Mouse (Mus musculus) heart, embryonic 12.5 days (tissue): ENCODE data around the gene Ppp2r1b. TPM values are rescaled to one million over a fixed set of nuclear protein-coding genes. Genes with fewer than 3 reads are reported as not detected.

Experiments used
- ATAC-seq: fragments of 200-750 bp; cut with Nextera tagmentation; 2 replicates; pipeline ENCODE4 v1.8.0; 2017; ENCODE audit warnings: moderate TSS enrichment, moderate library complexity; ENCODE audit not compliant: insufficient number of reproducible peaks, low FRiP score
- H3K27ac ChIP-seq: fragments of 300-500 bp; sonication (generic); 2 replicates; pipeline ENCODE4 v1.5.1; 2016; ENCODE audit warnings: mild to moderate bottlenecking, moderate library complexity; ENCODE audit not compliant: poor library complexity, severe bottlenecking
- H3K27me3 ChIP-seq: fragments of 300-500 bp; sonication (generic); replicated peaks from 2 replicates; pipeline ENCODE4 v1.6.1; 2016; ENCODE audit warnings: mild to moderate bottlenecking, moderate library complexity
- H3K36me3 ChIP-seq: fragments of 300-500 bp; sonication (generic); 2 replicates; pipeline ENCODE4 v1.6.1; 2016; ENCODE audit warnings: mild to moderate bottlenecking, moderate library complexity
- H3K4me1 ChIP-seq: fragments of 300-500 bp; sonication (generic); replicated peaks from 2 replicates; pipeline ENCODE4 v1.6.1; 2016; ENCODE audit warnings: mild to moderate bottlenecking
- H3K4me2 ChIP-seq: fragments of 300-500 bp; sonication (generic); 2 replicates; pipeline ENCODE4 v1.6.1; 2016; ENCODE audit warnings: mild to moderate bottlenecking, moderate library complexity
- H3K4me3 ChIP-seq: fragments of 300-500 bp; sonication (generic); 2 replicates; pipeline ENCODE4 v1.5.1; 2016; ENCODE audit warnings: mild to moderate bottlenecking
- H3K9ac ChIP-seq: fragments of 300-500 bp; sonication (generic); 2 replicates; pipeline ENCODE4 v1.6.1; 2016; ENCODE audit warnings: mild to moderate bottlenecking, moderate library complexity
- H3K9me3 ChIP-seq: fragments of 300-500 bp; sonication (generic); replicated peaks from 2 replicates; pipeline ENCODE4 v1.6.1; 2016; ENCODE audit warnings: mild to moderate bottlenecking, moderate library complexity
- WGBS: fragments of 180-500 bp; shearing (Covaris S2); methylation state at CpG from one replicate; pipeline ENCODE4 v1.1.7; 2016; 5-methylcytosine and 5-hydroxymethylcytosine counted together
- polyA plus RNA-seq: library from polyadenylated mRNA; unstranded; fragments of >200 nt; fragmentation: Nextera tagmentation; extraction: Ambion mirVana; gene quantifications from 2 replicates; pipeline ENCODE4 v1.2.1, GENCODE M21; 2016

The Ppp2r1b gene
- polyA plus RNA-seq, 1 experiment from 2014 or later, result 62.1 TPM

GRCm38 (mm10) chr9:50920933-50921895 lies 76.1 kb downstream of the Ppp2r1b start:
- Histone ChIP-seq H3K4me1 (peaks cover 16% of the 10 kb centered on the region), H3K4me2 (no peak overlapping the region), H3K27ac (no peak overlapping the region), H3K36me3 (no peaks in the 10 kb centered on the region), H3K9ac (no peak overlapping the region), H3K9me3 (no peaks in the 10 kb centered on the region), H3K27me3 (no peaks in the 10 kb centered on the region), H3K4me3 (no peak overlapping the region)
- 64% methylated on average over 3 of the region's 3 CpGs for WGBS
- no peak for ATAC-seq

GRCm38 (mm10) chr9:50922363-50923153 lies 77.5 kb downstream of the Ppp2r1b start:
- Histone ChIP-seq H3K36me3 (peaks cover 1% of the 10 kb centered on the region), H3K4me1 (peaks cover 16% of the 10 kb centered on the region), H3K27me3 (no peaks in the 10 kb centered on the region), H3K4me3 (no peak overlapping the region), H3K4me2 (no peak overlapping the region), H3K27ac (no peak overlapping the region), H3K9me3 (no peaks in the 10 kb centered on the region), H3K9ac (no peak overlapping the region)
- 62% methylated on average over 5 of the region's 5 CpGs for WGBS
- no peak for ATAC-seq

GRCm38 (mm10) chr9:50924454-50924853 lies 79.4 kb downstream of the Ppp2r1b start:
- Histone ChIP-seq H3K4me2 (no peak overlapping the region), H3K9me3 (no peaks in the 10 kb centered on the region; the same call in 1 of the 2 replicates), H3K27ac (no peak overlapping the region), H3K4me3 (no peak overlapping the region), H3K9ac (no peak overlapping the region), H3K36me3 (peaks cover 10% of the 10 kb centered on the region), H3K27me3 (no peaks in the 10 kb centered on the region), H3K4me1 (peaks cover 16% of the 10 kb centered on the region)
- ATAC-seq, result no peak

GRCm38 (mm10) chr9:50925801-50926200 lies 80.7 kb downstream of the Ppp2r1b start:
- H3K9me3 ChIP-seq, result no peaks in the 10 kb centered on the region; the same call in 1 of the 2 replicates
- no peak overlapping the region for H3K9ac ChIP-seq
- no peak overlapping the region for H3K4me3 ChIP-seq
- ATAC-seq, result no peak
- H3K27ac ChIP-seq, result peak overlapping the region; percentile 16; the same call in 1 of the 2 replicates
- peaks cover 17% of the 10 kb centered on the region for H3K36me3 ChIP-seq
- H3K27me3 ChIP-seq, result no peaks in the 10 kb centered on the region
- no peak overlapping the region for H3K4me2 ChIP-seq
- peaks cover 14% of the 10 kb centered on the region for H3K4me1 ChIP-seq
- 31% methylated on average over 4 of the region's 4 CpGs for WGBS

- ATAC-seq, result no peak
- H3K4me2 ChIP-seq, result no peak overlapping the region
- peaks cover 5% of the 10 kb centered on the region for H3K4me1 ChIP-seq
- no peaks in the 10 kb centered on the region; the same call in 1 of the 2 replicates for H3K9me3 ChIP-seq
- H3K27ac ChIP-seq, result no peak overlapping the region
- H3K36me3 ChIP-seq, result peaks cover 30% of the 10 kb centered on the region
- H3K4me3 ChIP-seq, result no peak overlapping the region
- H3K27me3 ChIP-seq, result no peaks in the 10 kb centered on the region
- H3K9ac ChIP-seq, result no peak overlapping the region
Measured at GRCm38 (mm10) chr9:50929986-50930385, 84.9 kb downstream of the Ppp2r1b start.

- H3K9me3 ChIP-seq, result no peaks in the 10 kb centered on the region
- H3K27me3 ChIP-seq, result no peaks in the 10 kb centered on the region
- H3K9ac ChIP-seq, result no peak overlapping the region
- ATAC-seq, result no peak
- 86% methylated on average over 3 of the region's 3 CpGs for WGBS
- H3K27ac ChIP-seq, result no peak overlapping the region
- H3K4me2 ChIP-seq, result no peak overlapping the region
- H3K4me1 ChIP-seq, result no peaks in the 10 kb centered on the region
- no peak overlapping the region for H3K4me3 ChIP-seq
- no peaks in the 10 kb centered on the region for H3K36me3 ChIP-seq
Measured at GRCm38 (mm10) chr9:50941804-50942401, 96.8 kb downstream of the Ppp2r1b start.

- no peak for ATAC-seq
- no peaks in the 10 kb centered on the region for H3K36me3 ChIP-seq
- H3K4me2 ChIP-seq, result no peak overlapping the region
- no peak overlapping the region for H3K9ac ChIP-seq
- H3K4me1 ChIP-seq, result no peaks in the 10 kb centered on the region
- no peaks in the 10 kb centered on the region for H3K27me3 ChIP-seq
- no peak overlapping the region for H3K27ac ChIP-seq
- H3K9me3 ChIP-seq, result no peaks in the 10 kb centered on the region
- H3K4me3 ChIP-seq, result no peak overlapping the region
- WGBS, result 95% methylated on average over 2 of the region's 2 CpGs
Measured at GRCm38 (mm10) chr9:50942711-50943110, 97.6 kb downstream of the Ppp2r1b start.

Other genes with a start within 250 kb of the Ppp2r1b start
- gene Sdhd, start 241.5 kb upstream of the Ppp2r1b start, polyA plus RNA-seq, result 570 and 575 TPM in 2 replicates
- 290 and 305 TPM in 2 replicates for gene Timm8b, start 241.4 kb upstream of the Ppp2r1b start, polyA plus RNA-seq
- 2.5 and 3.0 TPM in 2 replicates for gene Pih1d2, start 228.0 kb upstream of the Ppp2r1b start, polyA plus RNA-seq
- 20.4 and 21.0 TPM in 2 replicates for gene Nkapd1, start 227.8 kb upstream of the Ppp2r1b start, polyA plus RNA-seq
- 138 and 147 TPM in 2 replicates for gene Dlat, start 185.5 kb upstream of the Ppp2r1b start, polyA plus RNA-seq
- 9.2 and 10.8 TPM in 2 replicates for gene Dixdc1, start 105.8 kb upstream of the Ppp2r1b start, polyA plus RNA-seq
- 9.5 and 13.2 TPM in 2 replicates for gene 2310030G06Rik, start 98.8 kb upstream of the Ppp2r1b start, polyA plus RNA-seq
- gene Cryab, start 94.0 kb upstream of the Ppp2r1b start, polyA plus RNA-seq, result 1,032 and 1,048 TPM in 2 replicates
- 284 and 285 TPM in 2 replicates for gene Hspb2, start 92.9 kb upstream of the Ppp2r1b start, polyA plus RNA-seq
- 8.0 and 10.3 TPM in 2 replicates for gene Fdxacb1, start 77.1 kb upstream of the Ppp2r1b start, polyA plus RNA-seq
- gene Alg9, start 70.3 kb upstream of the Ppp2r1b start, polyA plus RNA-seq, result 38.6 TPM in 2 replicates
- gene 1110032A03Rik, start 69.8 kb upstream of the Ppp2r1b start, polyA plus RNA-seq, result 19.9 and 20.7 TPM in 2 replicates
- gene Sik2, start 163.8 kb downstream of the Ppp2r1b start, polyA plus RNA-seq, result 18.2 and 18.7 TPM in 2 replicates
- gene Btg4, start 215.6 kb downstream of the Ppp2r1b start, polyA plus RNA-seq, result not detected in 2 replicates
- gene Layn, start 231.8 kb downstream of the Ppp2r1b start, polyA plus RNA-seq, result 9.9 and 11.9 TPM in 2 replicates